ENCODE assay signal across 7 mouse cellular contexts in the genomic region with DNA sequence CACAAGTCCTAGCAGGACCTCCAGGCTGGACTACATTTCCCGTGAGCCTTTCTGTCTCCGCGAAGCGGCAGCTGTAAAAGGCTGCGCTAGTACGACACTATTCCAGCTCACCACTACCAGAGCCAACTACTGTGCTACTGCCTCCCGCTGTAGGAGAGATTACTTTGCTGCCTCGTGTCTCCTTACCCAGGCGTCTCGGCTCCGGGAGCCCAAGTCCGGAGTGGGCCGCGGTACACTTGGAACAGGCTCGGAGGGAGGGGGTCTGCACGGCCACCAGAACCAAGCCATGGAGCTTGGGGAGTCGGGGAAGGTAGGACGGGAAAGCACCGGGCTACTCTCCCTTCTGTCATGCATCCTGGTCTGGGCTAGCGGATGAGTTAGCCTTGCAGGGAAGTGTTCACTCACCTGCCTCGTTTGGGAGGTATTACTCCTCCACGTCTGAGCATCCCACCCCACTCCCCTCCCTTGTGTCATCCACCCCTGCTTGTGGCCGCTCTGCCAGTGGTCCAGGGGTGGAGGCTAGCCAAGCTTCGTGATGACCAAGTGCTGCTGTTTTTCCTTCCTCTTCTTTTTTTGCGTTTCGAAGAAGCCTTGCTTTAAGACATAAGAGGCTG. TPM values are rescaled to one million over a fixed set of nuclear protein-coding genes. Genes with fewer than 3 reads are reported as not detected.
DNase-seq lines count a peak whose midpoint lies in the region; ATAC-seq and TF ChIP-seq lines count a peak whose summit lies in the region.

No protein-coding gene starts in this region.

- no peaks in the 10 kb centered on the region for H3K27me3 ChIP-seq in embryonic facial prominence, embryonic 12.5 days
- no peaks in the 10 kb centered on the region for H3K27me3 ChIP-seq in limb, embryonic 10.5 days (ENCODE audit: low read depth, poor library complexity, severe bottlenecking)
- no peaks in the 10 kb centered on the region for H3K27me3 ChIP-seq in midbrain, embryonic 12.5 days
- H3K27me3 ChIP-seq in small intestine, adult 2 months (ENCODE audit: control insufficient read depth, insufficient read depth, low read length): no peaks in the 10 kb centered on the region

- peak overlapping the region; percentile 66 for H3K9ac ChIP-seq in embryonic facial prominence, embryonic 12.5 days
- peak overlapping the region; percentile 69 for H3K9ac ChIP-seq in midbrain, embryonic 12.5 days (replicated peaks)

- H3K4me2 ChIP-seq in embryonic facial prominence, embryonic 12.5 days (replicated peaks): peak overlapping the region; percentile 68
- peak overlapping the region; percentile 92 for H3K4me2 ChIP-seq in midbrain, embryonic 12.5 days (replicated peaks)

- WGBS in embryonic facial prominence, embryonic 12.5 days: under 1% methylated on average over 26 of the region's 26 CpGs
- under 1% methylated on average over 26 of the region's 26 CpGs for WGBS in limb, embryonic 10.5 days
- WGBS in midbrain, embryonic 12.5 days: under 1% methylated on average over 26 of the region's 26 CpGs
- under 1% methylated on average over 26 of the region's 26 CpGs for WGBS in small intestine, adult 2 months

- H3K9me3 ChIP-seq in embryonic facial prominence, embryonic 12.5 days: no peaks in the 10 kb centered on the region
- no peaks in the 10 kb centered on the region for H3K9me3 ChIP-seq in limb, embryonic 10.5 days (replicated peaks)
- no peaks in the 10 kb centered on the region for H3K9me3 ChIP-seq in midbrain, embryonic 12.5 days

- no peak; the same call in 1 of the 2 replicates for TF ChIP-seq CTCF in small intestine, adult 2 months (IDR thresholded peaks at IDR 0.05; ENCODE audit: extremely low read depth, insufficient read length, insufficient replicate concordance, low read depth, low read length)

- peaks cover 4% of the 10 kb centered on the region; the same call in 1 of the 2 replicates for H3K36me3 ChIP-seq in embryonic facial prominence, embryonic 12.5 days
- peaks cover 10% of the 10 kb centered on the region for H3K36me3 ChIP-seq in limb, embryonic 10.5 days
- H3K36me3 ChIP-seq in midbrain, embryonic 12.5 days: no peaks in the 10 kb centered on the region
- H3K36me3 ChIP-seq in small intestine, adult 2 months (ENCODE audit: control insufficient read depth, insufficient read depth, low read length): no peaks in the 10 kb centered on the region; the same call in 1 of the 2 replicates

- 0 out of 2 replicates have a peak overlapping the region, but pooled peaks have one; percentile 9 for H3K27ac ChIP-seq in embryonic facial prominence, embryonic 12.5 days
- H3K27ac ChIP-seq in limb, embryonic 10.5 days: peak overlapping the region; percentile 84
- H3K27ac ChIP-seq in midbrain, embryonic 12.5 days (replicated peaks): 0 out of 2 replicates have a peak overlapping the region, but pooled peaks have one; percentile 39
- no peak overlapping the region for H3K27ac ChIP-seq in small intestine, adult 2 months (ENCODE audit: insufficient read depth, low read depth, low read length)

- no peaks in the 10 kb centered on the region for H3K4me1 ChIP-seq in embryonic facial prominence, embryonic 12.5 days
- peaks cover 12% of the 10 kb centered on the region for H3K4me1 ChIP-seq in limb, embryonic 10.5 days
- peaks cover 10% of the 10 kb centered on the region for H3K4me1 ChIP-seq in midbrain, embryonic 12.5 days
- peaks cover 3% of the 10 kb centered on the region; the same call in 1 of the 2 replicates for H3K4me1 ChIP-seq in small intestine, adult 2 months (ENCODE audit: control insufficient read depth, insufficient read depth, insufficient read length, low read length)

- TF ChIP-seq POLR2A in small intestine, adult 2 months (IDR thresholded peaks at IDR 0.05; ENCODE audit: low read depth, low read length): no peak

- ATAC-seq in embryonic facial prominence, embryonic 12.5 days (ENCODE audit: insufficient number of reproducible peaks, insufficient read depth, low FRiP score, low TSS enrichment): peak; percentile 92
- ATAC-seq in midbrain, embryonic 12.5 days (ENCODE audit: low FRiP score, low read depth): peak; percentile 96

- H3K4me3 ChIP-seq in embryonic facial prominence, embryonic 12.5 days: peak overlapping the region; percentile 53
- peak overlapping the region; percentile 75 for H3K4me3 ChIP-seq in limb, embryonic 10.5 days
- H3K4me3 ChIP-seq in midbrain, embryonic 12.5 days: peak overlapping the region; percentile 74
- peak overlapping the region; percentile 82 for H3K4me3 ChIP-seq in small intestine, adult 2 months (ENCODE audit: low read depth, low read length)

- DNase-seq in adrenal gland, postnatal 36 days: peak; percentile 84 to 89
- peak; percentile 89 to 91 for DNase-seq in heart, adult 18-20 months
- DNase-seq in kidney, adult 18-20 months: peak; percentile 81
- peak; percentile 71 for DNase-seq in limb, embryonic 10.5 days (ENCODE audit: low spot score)

RNA-seq across cellular contexts. Expression of a gene that starts 33.1 kb away (rescaled TPM):
- 10 to 100 TPM; 61.8 to 63.3 TPM for total RNA-seq in adrenal gland, postnatal 36 days (2021)
- 21.3 and 21.5 TPM in 2 replicates for polyA plus RNA-seq in embryonic facial prominence, embryonic 12.5 days (2016; fragmentation: Nextera tagmentation; extraction: Ambion mirVana)
- 10 to 100 TPM; 19.8 to 21.4 TPM for total RNA-seq in heart, adult 18-20 months (2021)
- polyA plus RNA-seq in limb, embryonic 10.5 days (2016; fragmentation: Nextera tagmentation; extraction: Ambion mirVana): 4.6 and 4.8 TPM in 2 replicates
- polyA plus RNA-seq in midbrain, embryonic 12.5 days (2016; fragmentation: Nextera tagmentation; extraction: Ambion mirVana): 85.7 and 89.9 TPM in 2 replicates
- 11.8 and 26.3 TPM in 2 replicates for polyA plus RNA-seq in small intestine, adult 2 months (2012; rRNA removed)

RNA-seq across cellular contexts. Expression of a gene that starts 50.2 kb away (rescaled TPM):
- 10 to 100 TPM; 26.0 to 49.9 TPM for total RNA-seq in adrenal gland, postnatal 36 days (2021)
- polyA plus RNA-seq in embryonic facial prominence, embryonic 12.5 days (2016; fragmentation: Nextera tagmentation; extraction: Ambion mirVana): 8.1 and 13.5 TPM in 2 replicates
- 10 to 100 TPM; 14.7 to 18.6 TPM for total RNA-seq in heart, adult 18-20 months (2021)
- 13.1 and 17.2 TPM in 2 replicates for polyA plus RNA-seq in limb, embryonic 10.5 days (2016; fragmentation: Nextera tagmentation; extraction: Ambion mirVana)
- 18.1 and 22.3 TPM in 2 replicates for polyA plus RNA-seq in midbrain, embryonic 12.5 days (2016; fragmentation: Nextera tagmentation; extraction: Ambion mirVana)
- polyA plus RNA-seq in small intestine, adult 2 months (2012; rRNA removed): 8.7 and 12.4 TPM in 2 replicates

RNA-seq across cellular contexts. Expression of a gene that starts 56.3 kb away (rescaled TPM):
- total RNA-seq in adrenal gland, postnatal 36 days (2021): 1 to 10 TPM; 1.9 to 2.4 TPM
- polyA plus RNA-seq in embryonic facial prominence, embryonic 12.5 days (2016; fragmentation: Nextera tagmentation; extraction: Ambion mirVana): 0.42 and 0.57 TPM in 2 replicates
- total RNA-seq in heart, adult 18-20 months (2021): under 1 TPM; 0.22 to 0.23 TPM
- polyA plus RNA-seq in limb, embryonic 10.5 days (2016; fragmentation: Nextera tagmentation; extraction: Ambion mirVana): 0.20 and 0.45 TPM in 2 replicates
- 0.10 and 0.22 TPM in 2 replicates for polyA plus RNA-seq in midbrain, embryonic 12.5 days (2016; fragmentation: Nextera tagmentation; extraction: Ambion mirVana)
- polyA plus RNA-seq in small intestine, adult 2 months (2012; rRNA removed): 0.98 and 3.0 TPM in 2 replicates

RNA-seq across cellular contexts. Expression of a gene that starts 58.7 kb away (rescaled TPM):
- 10 to 100 TPM; 31.2 to 62.6 TPM for total RNA-seq in adrenal gland, postnatal 36 days (2021)
- polyA plus RNA-seq in embryonic facial prominence, embryonic 12.5 days (2016; fragmentation: Nextera tagmentation; extraction: Ambion mirVana): 30.3 and 31.7 TPM in 2 replicates
- 10 to 100 TPM; 10.2 to 11.3 TPM for total RNA-seq in heart, adult 18-20 months (2021)
- 11.0 and 19.6 TPM in 2 replicates for polyA plus RNA-seq in limb, embryonic 10.5 days (2016; fragmentation: Nextera tagmentation; extraction: Ambion mirVana)
- 19.9 and 22.9 TPM in 2 replicates for polyA plus RNA-seq in midbrain, embryonic 12.5 days (2016; fragmentation: Nextera tagmentation; extraction: Ambion mirVana)
- polyA plus RNA-seq in small intestine, adult 2 months (2012; rRNA removed): 12.4 and 24.7 TPM in 2 replicates
